Mouse (Mus musculus) lung, postnatal 0 days (tissue): ENCODE measurements around the gene Ctsa. TPM values are rescaled to one million over a fixed set of nuclear protein-coding genes. Genes with fewer than 3 reads are reported as not detected.

ENCODE experiments used
- ATAC-seq: fragments of 200-750 bp; cut with Nextera tagmentation; 2 replicates; pipeline ENCODE4 v1.8.0; 2017; ENCODE audit warnings: moderate library complexity
- DNase-seq: peaks from one replicate; pipeline ENCODE4 v3.0.0-alpha.2; 2016; ENCODE audit warnings: low spot score
- H3K27ac ChIP-seq: fragments of 300-500 bp; sonication (generic); 2 replicates; pipeline ENCODE4 v1.5.1; 2014; ENCODE audit warnings: antibody characterized with exemption, mild to moderate bottlenecking, low read length, mixed read lengths
- H3K27me3 ChIP-seq: fragments of 300-500 bp; sonication (generic); replicated peaks from 2 replicates; pipeline ENCODE4 v1.6.1; 2014; ENCODE audit warnings: low read length, mixed read lengths; ENCODE audit not compliant: insufficient read depth
- H3K36me3 ChIP-seq: fragments of 300-500 bp; sonication (generic); 2 replicates; pipeline ENCODE4 v1.6.1; 2014; ENCODE audit warnings: low read length, mixed read lengths; ENCODE audit not compliant: insufficient read depth
- H3K4me1 ChIP-seq: fragments of 300-500 bp; sonication (generic); 2 replicates; pipeline ENCODE4 v1.6.1; 2014; ENCODE audit warnings: antibody characterized with exemption, low read depth, low read length, mixed read lengths; ENCODE audit not compliant: insufficient read depth
- H3K4me2 ChIP-seq: fragments of 300-500 bp; sonication (generic); replicated peaks from 2 replicates; pipeline ENCODE4 v1.6.1; 2014; ENCODE audit warnings: low read depth, mild to moderate bottlenecking, low read length, moderate library complexity, mixed read lengths
- H3K4me3 ChIP-seq: fragments of 300-500 bp; sonication (generic); 2 replicates; pipeline ENCODE4 v1.5.1; 2014; ENCODE audit warnings: low read depth, low read length
- H3K9ac ChIP-seq: fragments of 300-500 bp; sonication (generic); replicated peaks from 2 replicates; pipeline ENCODE4 v1.6.1; 2014; ENCODE audit warnings: low read depth, mild to moderate bottlenecking
- H3K9me3 ChIP-seq: fragments of 300-500 bp; sonication (generic); 2 replicates; pipeline ENCODE4 v1.6.1; 2016; ENCODE audit warnings: low read length, mixed read lengths
- CTCF ChIP-seq: IDR thresholded peaks from 2 replicates; pipeline ENCODE4 v1.5.1; 2016; ENCODE audit warnings: antibody characterized with exemption, mild to moderate bottlenecking
- EP300 ChIP-seq: IDR thresholded peaks from 2 replicates; pipeline ENCODE4 v1.6.1; 2016; ENCODE audit warnings: antibody characterized with exemption, mild to moderate bottlenecking, control low read depth
- WGBS: fragments of 180-500 bp; shearing (Covaris S2); extraction: QIAGEN DNeasy Blood & Tissue Kit; methylation state at CpG from one replicate; pipeline ENCODE4 v1.1.7; 2014; 5-methylcytosine and 5-hydroxymethylcytosine counted together
- polyA plus RNA-seq: library from polyadenylated mRNA; unstranded; fragments of >200 nt; fragmentation: Nextera tagmentation; extraction: Ambion mirVana; gene quantifications from 2 replicates; pipeline ENCODE4 v1.2.1, GENCODE M21; 2015

Gene Ctsa
- polyA plus RNA-seq, 1 experiment from 2014 or later = 147 TPM

DNA sequence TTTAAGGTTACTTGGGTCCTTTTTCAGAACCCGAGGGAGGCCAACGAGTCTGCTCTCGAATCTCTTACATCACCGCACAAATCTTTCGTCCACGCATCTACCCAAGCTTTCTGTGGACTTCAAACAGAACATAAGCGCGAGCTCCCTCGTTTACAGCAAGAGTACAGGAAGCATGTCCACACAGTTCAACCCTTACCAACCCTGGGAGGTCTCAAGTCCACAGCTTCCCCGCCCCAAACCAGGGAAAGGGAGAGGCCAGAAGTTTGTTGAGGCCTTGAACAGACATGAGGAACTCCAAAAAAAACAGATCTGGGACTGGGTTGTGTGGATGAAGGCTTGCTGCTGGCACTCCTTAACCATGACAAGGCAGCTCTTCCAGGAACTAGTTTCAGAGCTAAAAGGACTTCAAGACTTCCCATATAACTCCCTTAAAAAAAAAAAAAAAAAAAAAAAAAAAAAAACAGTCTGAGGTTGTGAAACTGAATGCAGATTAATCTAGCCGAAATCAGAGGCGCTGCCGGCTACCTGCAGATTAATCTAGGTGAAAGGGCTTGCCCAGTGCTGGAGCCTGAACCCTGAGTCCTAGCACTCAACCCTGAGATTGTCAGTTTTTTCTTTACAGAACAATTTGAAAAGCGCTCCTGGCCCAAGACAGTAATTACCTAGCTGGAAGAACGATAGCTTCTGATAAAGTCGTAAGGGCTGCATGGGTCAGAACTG is 29.3 kb upstream of the Ctsa start:
- no peak for DNase-seq

DNA sequence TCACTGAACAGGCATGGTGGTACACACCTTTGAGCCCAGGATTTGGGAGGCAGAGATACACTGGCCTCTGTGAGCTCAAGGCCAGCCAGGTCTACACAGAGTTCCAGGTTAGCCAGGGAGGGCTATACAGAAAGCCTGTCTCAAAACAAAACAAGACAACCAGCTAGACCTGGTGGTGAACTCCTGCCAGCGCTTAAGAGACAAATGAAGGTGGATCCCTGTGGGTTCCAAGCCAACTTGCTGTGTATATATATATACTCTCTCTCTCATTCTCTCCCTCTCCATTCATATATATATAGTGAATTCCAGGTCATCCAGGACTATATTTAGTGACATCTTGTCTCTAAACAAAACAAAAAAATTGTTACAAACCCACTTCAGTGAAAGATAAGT is 28.8 kb upstream of the Ctsa start:
- Histone ChIP-seq H3K4me2 (peak overlapping the region; percentile 63), H3K4me1 (peaks cover 4% of the 10 kb centered on the region; the same call in 1 of the 2 replicates), H3K4me3 (peak overlapping the region; percentile 79; the same call in 1 of the 2 replicates), H3K27me3 (no peaks in the 10 kb centered on the region), H3K9ac (peak overlapping the region; percentile 70), H3K27ac (no peak overlapping the region), H3K36me3 (no peaks in the 10 kb centered on the region), H3K9me3 (no peaks in the 10 kb centered on the region)
- WGBS = 60% methylated on average over 1 of the region's 1 CpGs
- no peak for DNase-seq
- no peak for TF ChIP-seq CTCF
- TF ChIP-seq EP300 = no peak; the same call in 1 of the 2 replicates
- no peak for ATAC-seq

More for the DNA sequence above, 29.3 kb upstream of the Ctsa start:
- WGBS = 81% methylated on average over 16 of the region's 16 CpGs
- no peak for TF ChIP-seq CTCF
- no peak for TF ChIP-seq EP300
- no peak for ATAC-seq
- peaks cover 4% of the 10 kb centered on the region; the same call in 1 of the 2 replicates for H3K4me1 ChIP-seq
- H3K27me3 ChIP-seq = no peaks in the 10 kb centered on the region
- no peaks in the 10 kb centered on the region for H3K9me3 ChIP-seq
- no peaks in the 10 kb centered on the region for H3K36me3 ChIP-seq
- 0 out of 2 replicates have a peak overlapping the region, but pooled peaks have one; percentile 70 for H3K9ac ChIP-seq
- no peak overlapping the region for H3K27ac ChIP-seq
- H3K4me3 ChIP-seq = no peak overlapping the region
- H3K4me2 ChIP-seq = peak overlapping the region; percentile 63

DNA sequence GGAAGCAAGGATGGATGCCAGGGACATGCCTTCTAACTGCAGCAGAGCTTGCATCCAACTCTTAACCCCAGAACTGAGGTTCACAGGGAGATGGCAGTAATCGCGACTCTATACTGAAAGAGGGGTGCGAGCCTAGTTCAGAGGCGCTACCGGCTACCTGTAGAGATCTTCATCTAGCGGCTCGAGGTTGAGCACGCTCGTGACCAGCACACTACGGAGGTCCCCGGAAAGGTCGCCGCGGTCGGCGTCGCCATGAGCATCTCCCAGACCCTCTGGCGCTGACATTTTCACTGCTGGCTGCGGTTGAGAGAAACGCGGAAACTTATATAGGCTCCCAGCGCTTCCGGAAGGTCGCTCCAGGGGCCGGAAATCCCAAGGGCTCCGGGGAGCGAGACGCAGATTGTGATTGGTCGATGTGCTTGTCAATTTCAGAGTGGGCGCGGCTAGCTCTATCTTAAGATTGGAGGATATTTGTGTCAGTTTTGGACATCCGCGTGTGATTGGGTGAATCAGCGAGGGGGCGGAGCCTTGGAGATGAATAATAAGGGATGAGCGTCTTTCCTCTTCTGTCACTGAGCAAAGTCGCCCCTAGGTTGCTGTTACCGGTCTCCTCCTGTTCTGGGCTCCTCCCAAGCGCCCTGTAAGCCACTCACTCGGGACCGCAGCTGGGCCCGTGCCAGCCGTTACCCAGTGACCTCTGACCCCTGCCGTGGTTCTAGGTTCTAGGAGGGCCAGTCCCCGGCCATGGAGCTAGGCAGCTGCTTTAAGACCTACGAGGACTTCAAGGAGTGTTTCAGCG is 27.9 kb upstream of the Ctsa start, which contains the start of the genes Acot8 and Zswim3:
Gene Acot8 (minus strand): TSS at position 350 of the 799 bp plus-strand sequence.
Gene Zswim3 (plus strand): TSS at position 566 of the 799 bp plus-strand sequence.
- Histone ChIP-seq H3K4me3 (peak within 1 kb of the TSS; percentile 79), H3K9ac (peak within 1 kb of the TSS; percentile 70), H3K9me3 (no peaks in the 10 kb centered on the region), H3K36me3 (no peaks in the 10 kb centered on the region), H3K4me1 (peaks cover 4% of the 10 kb centered on the region; the same call in 1 of the 2 replicates), H3K27ac (peak within 1 kb of the TSS; percentile 78), H3K27me3 (no peaks in the 10 kb centered on the region), H3K4me2 (peak within 1 kb of the TSS; percentile 63)
- ATAC-seq (peak; percentile 98), DNase-seq (peak; percentile 98)
- WGBS = under 1% methylated on average over 47 of the region's 47 CpGs
- TF ChIP-seq CTCF (peak; percentile 16), EP300 (peak; percentile 69; the same call in 1 of the 2 replicates)

DNA sequence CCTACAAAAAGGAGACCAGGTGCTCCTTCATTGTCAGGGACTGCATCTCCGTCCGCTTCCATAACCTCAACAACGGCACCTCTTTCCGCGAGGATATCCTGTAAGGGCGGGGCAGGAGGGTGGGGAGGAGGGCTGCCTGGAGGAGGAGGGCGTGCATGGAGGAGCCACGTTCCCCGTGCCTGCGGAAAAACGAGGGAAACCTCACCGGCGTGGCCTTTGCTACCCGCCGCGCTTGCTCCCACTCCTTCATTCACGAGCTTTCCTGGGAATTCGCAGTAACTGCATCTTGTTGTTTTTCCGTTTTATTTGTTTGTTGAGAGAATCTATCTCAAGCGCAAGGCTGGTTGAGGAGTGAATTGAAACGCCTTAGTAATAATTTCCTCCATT is 27.3 kb upstream of the Ctsa start:
- DNase-seq (no peak), ATAC-seq (peak; percentile 61)
- H3K4me2 ChIP-seq = peak overlapping the region; percentile 58
- peak overlapping the region; percentile 78 for H3K27ac ChIP-seq
- peak overlapping the region; percentile 56 for H3K9ac ChIP-seq
- no peaks in the 10 kb centered on the region for H3K9me3 ChIP-seq
- 2% methylated on average over 21 of the region's 21 CpGs for WGBS
- H3K27me3 ChIP-seq = no peaks in the 10 kb centered on the region
- no peak for TF ChIP-seq CTCF
- TF ChIP-seq EP300 = no peak
- no peaks in the 10 kb centered on the region for H3K36me3 ChIP-seq
- H3K4me1 ChIP-seq = peaks cover 4% of the 10 kb centered on the region; the same call in 1 of the 2 replicates
- H3K4me3 ChIP-seq = peak overlapping the region; percentile 79

DNA sequence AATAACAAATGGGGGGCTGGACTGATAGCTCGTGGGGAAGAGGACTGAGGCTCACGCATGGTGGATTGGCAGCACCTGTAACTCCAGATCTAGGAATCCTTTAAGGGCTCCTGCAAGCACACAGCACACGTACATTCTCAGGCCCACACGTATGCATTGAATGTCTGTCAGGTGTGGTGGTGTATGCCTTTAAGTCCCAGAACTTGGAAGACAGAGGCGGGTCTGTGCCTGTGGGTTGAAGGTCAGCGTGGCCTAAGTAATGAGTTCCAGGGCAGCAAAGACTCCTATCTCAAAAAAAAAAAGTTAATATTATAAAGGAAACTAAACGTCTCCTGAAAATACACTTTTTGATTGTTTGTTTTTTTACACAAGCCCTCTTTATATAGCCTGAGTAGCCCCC is 26.1 kb upstream of the Ctsa start:
- H3K4me1 ChIP-seq = peaks cover 4% of the 10 kb centered on the region; the same call in 1 of the 2 replicates
- no peak overlapping the region for H3K9ac ChIP-seq
- WGBS = 68% methylated on average over 7 of the region's 7 CpGs
- H3K9me3 ChIP-seq = no peaks in the 10 kb centered on the region
- no peak overlapping the region for H3K4me3 ChIP-seq
- no peak overlapping the region for H3K4me2 ChIP-seq
- DNase-seq = no peak
- no peaks in the 10 kb centered on the region for H3K27me3 ChIP-seq
- no peak overlapping the region for H3K27ac ChIP-seq
- no peak for TF ChIP-seq CTCF
- no peak for TF ChIP-seq EP300
- no peak for ATAC-seq
- no peaks in the 10 kb centered on the region for H3K36me3 ChIP-seq

DNA sequence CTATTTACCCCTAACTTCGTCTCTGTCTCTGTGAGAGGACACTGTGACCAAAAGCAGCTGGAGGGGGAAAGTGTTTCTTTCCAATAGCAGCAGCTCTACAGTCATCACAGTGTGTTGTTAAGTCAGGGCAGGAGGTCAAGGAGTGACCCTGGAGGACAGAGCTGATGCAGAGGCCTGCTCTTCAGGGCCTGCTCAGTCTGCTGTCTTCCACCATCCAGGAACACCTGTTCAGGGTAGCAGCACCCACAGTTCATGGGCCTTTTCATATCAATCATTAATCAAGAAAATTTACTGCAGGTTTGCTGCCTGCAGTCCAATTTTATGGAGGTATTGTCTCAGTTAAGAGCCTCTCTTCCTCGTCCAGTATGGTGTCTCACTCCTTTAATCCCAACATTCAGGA is 19.1 kb upstream of the Ctsa start:
- H3K4me3 ChIP-seq = no peak overlapping the region
- no peaks in the 10 kb centered on the region for H3K9me3 ChIP-seq
- DNase-seq = no peak
- no peak overlapping the region for H3K9ac ChIP-seq
- 48% methylated on average over 2 of the region's 2 CpGs for WGBS
- no peaks in the 10 kb centered on the region for H3K27me3 ChIP-seq
- H3K27ac ChIP-seq = no peak overlapping the region
- TF ChIP-seq CTCF = no peak
- TF ChIP-seq EP300 = no peak
- H3K4me2 ChIP-seq = no peak overlapping the region
- no peak for ATAC-seq
- H3K4me1 ChIP-seq = no peaks in the 10 kb centered on the region
- H3K36me3 ChIP-seq = no peaks in the 10 kb centered on the region
